Mouse (Mus musculus) Patski (cell line): ENCODE results near the gene Unc5a. TPM values are rescaled to one million over a fixed set of nuclear protein-coding genes. Genes with fewer than 3 reads are reported as not detected.

ENCODE experiments used
- ATAC-seq: fragments of 100-300 bp; one replicate; pipeline ENCODE4 v1.8.0; 2021
- CTCF ChIA-PET: fragments of 350-600 bp; sonication (Branson Sonifier 250); formaldehyde crosslinking; loops from one replicate; lab custom pipeline; 2022; ENCODE audit warnings: inconsistent platforms; lab: Charles Lee
- POLR2A ChIA-PET: fragments of 350-600 bp; sonication (Branson Sonifier 250); formaldehyde crosslinking; loops from one replicate; lab custom pipeline; 2022; ENCODE audit warnings: antibody characterized with exemption, inconsistent platforms; lab: Charles Lee
- DNase-seq: peaks from one replicate; pipeline ENCODE4 v3.0.0-alpha.2; 2011; ENCODE audit warnings: low read depth, low spot score
- H3K27me3 ChIP-seq: fragments of 371-371 bp; one replicate; pipeline ENCODE4 v1.5.1; 2021
- CTCF ChIP-seq: fragments of 100-300 bp; IDR thresholded peaks from one replicate; pipeline ENCODE4 v1.5.1; 2021
- in situ Hi-C: fragments of 300-500 bp; cut with MboI; formaldehyde crosslinking; loops from 3 replicates; pipeline ENCODE4 v1.11.1; 2018; ENCODE audit warnings: low pct_unique_long_range_greater_than_20kb, mixed read lengths
- polyA plus RNA-seq: library from polyadenylated mRNA; unstranded; gene quantifications from one replicate; pipeline ENCODE4 v1.2.3, GENCODE M21; 2021

Gene Unc5a
- polyA plus RNA-seq, 1 experiment from 2014 or later: not detected

GRCm38 (mm10) chr13:55017898-55018599 lies 68.8 kb downstream of the Unc5a start:
- ChIA-PET CTCF (interaction anchor here (1.7 kb wide), 1 partner anchor 218 kb away, joined by 3 read pairs; no protein-coding TSS in a partner anchor), POLR2A (interaction anchor here (0.6 kb wide), 1 partner anchor 18 kb away, joined by 4 read pairs; no protein-coding TSS in a partner anchor)
- H3K27me3 ChIP-seq: peaks cover 14% of the 10 kb centered on the region
- in situ Hi-C loops: no loop called here
- DNase-seq (no peak), ATAC-seq (no peak)
- TF ChIP-seq CTCF: no peak

GRCm38 (mm10) chr13:55018700-55019099 lies 69.5 kb downstream of the Unc5a start:
- no peak for TF ChIP-seq CTCF
- ATAC-seq: no peak
- in situ Hi-C loops: no loop called here
- ChIA-PET POLR2A (interaction anchor here (0.6 kb wide), 2 partner anchors 18 to 34 kb away, joined by 4 read pairs; no protein-coding TSS in a partner anchor), CTCF (interaction anchor here (1.7 kb wide), 1 partner anchor 219 kb away, joined by 3 read pairs; no protein-coding TSS in a partner anchor)
- DNase-seq: no peak
- H3K27me3 ChIP-seq: peaks cover 14% of the 10 kb centered on the region

- ATAC-seq: no peak
- peaks cover 12% of the 10 kb centered on the region for H3K27me3 ChIP-seq
- no peak for TF ChIP-seq CTCF
- no peak for DNase-seq
- in situ Hi-C loops: no loop called here
- ChIA-PET CTCF (interaction anchor here (1.7 kb wide), 1 partner anchor 219 kb away, joined by 3 read pairs; no protein-coding TSS in a partner anchor), POLR2A (interaction anchor here (0.6 kb wide), 1 partner anchor 33 kb away, joined by 4 read pairs; no protein-coding TSS in a partner anchor)
Measured at GRCm38 (mm10) chr13:55019181-55019580, 70.0 kb downstream of the Unc5a start.

- H3K27me3 ChIP-seq: peaks cover 4% of the 10 kb centered on the region
- ATAC-seq (no peak), DNase-seq (no peak)
- in situ Hi-C loops: no loop called here
- ChIA-PET CTCF (no interaction called here), POLR2A (no interaction called here)
- no peak for TF ChIP-seq CTCF
Measured at GRCm38 (mm10) chr13:55020051-55020450, 70.8 kb downstream of the Unc5a start.

GRCm38 (mm10) chr13:55021194-55021779 lies 72.1 kb downstream of the Unc5a start, which contains the start of gene Hk3:
TSS of gene Hk3 (minus strand) at chr13:55021385.
- in situ Hi-C loops: no loop called here
- POLR2A ChIA-PET: no interaction called here
- DNase-seq: no peak

GRCm38 (mm10) chr13:55022256-55022655 lies 73.0 kb downstream of the Unc5a start:
- POLR2A ChIA-PET: interaction anchor here (1.2 kb wide), 1 partner anchor 39 kb away, joined by 3 read pairs; no protein-coding TSS in a partner anchor
- DNase-seq: no peak
- in situ Hi-C loops: no loop called here

More at GRCm38 (mm10) chr13:55021194-55021779, 72.1 kb downstream of the Unc5a start, which contains the start of gene Hk3:
- H3K27me3 ChIP-seq: peaks cover 3% of the 10 kb centered on the region
- TF ChIP-seq CTCF: no peak
- CTCF ChIA-PET: no interaction called here
- ATAC-seq: no peak

DNA sequence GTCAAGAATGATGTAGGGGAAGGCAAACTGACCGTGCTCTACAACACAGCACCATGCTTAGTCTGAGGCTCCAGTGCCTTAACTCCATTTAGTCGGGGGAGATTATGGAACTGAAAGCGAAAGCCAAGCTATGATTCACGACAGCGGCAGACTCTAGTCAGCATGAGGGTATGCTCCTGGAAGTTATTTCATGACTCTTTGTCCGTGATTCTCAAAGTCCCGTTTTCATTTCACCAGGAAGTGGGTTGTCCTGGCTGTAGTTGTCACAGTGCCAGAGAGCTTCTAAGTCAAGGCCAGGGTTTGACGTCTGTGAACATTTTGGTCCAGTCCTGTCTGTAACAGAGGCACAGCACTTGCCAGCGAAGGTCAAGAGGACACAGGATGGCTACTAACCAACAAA lies 73.5 kb downstream of the Unc5a start:
- H3K27me3 ChIP-seq: peaks cover 3% of the 10 kb centered on the region
- POLR2A ChIA-PET: interaction anchor here (1.2 kb wide), 1 partner anchor 39 kb away, joined by 3 read pairs; no protein-coding TSS in a partner anchor
- in situ Hi-C loops: no loop called here
- no peak for TF ChIP-seq CTCF
- no peak for ATAC-seq
- DNase-seq: no peak
- CTCF ChIA-PET: no interaction called here

More at GRCm38 (mm10) chr13:55022256-55022655, 73.0 kb downstream of the Unc5a start:
- peaks cover 3% of the 10 kb centered on the region for H3K27me3 ChIP-seq
- no peak for TF ChIP-seq CTCF
- CTCF ChIA-PET: no interaction called here
- ATAC-seq: no peak

GRCm38 (mm10) chr13:55024215-55024614 lies 75.0 kb downstream of the Unc5a start:
- ATAC-seq: no peak
- DNase-seq: no peak
- in situ Hi-C loops: no loop called here
- peaks cover under 1% of the 10 kb centered on the region for H3K27me3 ChIP-seq
- ChIA-PET POLR2A (no interaction called here), CTCF (no interaction called here)
- no peak for TF ChIP-seq CTCF

DNA sequence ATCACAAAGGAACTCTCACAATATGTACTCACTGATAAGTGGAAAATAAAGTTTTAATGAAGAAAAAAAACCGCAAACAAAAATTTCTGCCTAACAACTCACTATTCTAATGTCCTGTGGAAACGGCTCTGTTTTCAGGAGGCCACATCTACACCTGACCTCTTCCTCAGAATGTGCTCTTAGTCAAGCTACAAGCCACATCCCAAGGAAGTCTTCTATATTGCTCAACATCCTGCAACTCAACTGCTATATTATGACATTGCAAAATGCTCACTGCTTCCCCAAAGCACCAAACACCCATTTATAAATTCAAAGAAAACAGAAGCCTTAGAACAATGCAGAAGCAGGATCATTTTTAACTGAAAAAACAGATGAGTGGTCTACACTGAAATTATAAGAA lies 90.8 kb downstream of the Unc5a start:
- no peak for ATAC-seq
- ChIA-PET POLR2A (no interaction called here), CTCF (no interaction called here)
- in situ Hi-C loops: no loop called here
- no peaks in the 10 kb centered on the region for H3K27me3 ChIP-seq
- no peak for TF ChIP-seq CTCF
- DNase-seq: no peak

DNA sequence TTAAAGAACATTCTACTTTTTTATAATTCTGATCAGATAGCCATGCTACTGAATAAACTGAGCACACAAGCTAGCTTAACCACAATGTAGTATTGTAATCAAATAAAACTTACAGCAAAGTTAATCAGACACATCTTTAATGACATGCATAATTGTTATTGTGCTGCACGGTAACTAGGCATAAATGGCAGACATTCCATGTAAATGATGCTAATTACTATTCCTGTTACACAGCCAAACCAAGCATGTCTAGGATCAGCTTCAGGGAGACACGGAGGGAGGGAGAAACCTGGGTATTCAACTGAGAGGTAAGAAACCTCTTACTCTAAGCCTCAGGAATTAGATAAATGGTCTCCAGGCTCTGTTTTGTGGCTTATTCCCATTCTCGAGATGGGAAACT lies 98.5 kb downstream of the Unc5a start:
- in situ Hi-C loops: no loop called here
- ATAC-seq: no peak
- no peaks in the 10 kb centered on the region for H3K27me3 ChIP-seq
- TF ChIP-seq CTCF: no peak
- no peak for DNase-seq
- CTCF ChIA-PET: no interaction called here
- POLR2A ChIA-PET: no interaction called here

Other genes with a start within 250 kb of the Unc5a start
- gene Cdhr2, start 247.9 kb upstream of the Unc5a start, polyA plus RNA-seq: not detected
- 0.17 TPM for gene Gprin1, start 199.5 kb upstream of the Unc5a start, polyA plus RNA-seq
- gene Sncb, start 182.8 kb upstream of the Unc5a start, polyA plus RNA-seq: not detected
- gene Eif4e1b, start 165.4 kb upstream of the Unc5a start, polyA plus RNA-seq: not detected
- 35.3 TPM for gene Tspan17, start 160.0 kb upstream of the Unc5a start, polyA plus RNA-seq
- gene Hk3, start 72.0 kb downstream of the Unc5a start, polyA plus RNA-seq: not detected
- 38.1 TPM for gene Uimc1, start 150.9 kb downstream of the Unc5a start, polyA plus RNA-seq
- 22.2 TPM for gene Zfp346, start 155.9 kb downstream of the Unc5a start, polyA plus RNA-seq
- gene Gm17617, start 184.1 kb downstream of the Unc5a start, polyA plus RNA-seq: not detected
- gene Fgfr4, start 203.2 kb downstream of the Unc5a start, polyA plus RNA-seq: 2.6 TPM